Mouse (Mus musculus) kidney, postnatal 14 days (tissue): Measurements from ENCODE around the gene Pip5k1c.

Source experiments
- DNase-seq: peaks from one replicate; pipeline ENCODE4 v3.0.0; 2022; ENCODE audit warnings: mixed read lengths

The Pip5k1c gene

GRCm38 (mm10) chr10:81325781-81326180, 33.0 kb downstream of the Pip5k1c start:
- no peak for DNase-seq

GRCm38 (mm10) chr10:81326858-81327257, 34.1 kb downstream of the Pip5k1c start:
- peak; percentile 80 for DNase-seq

GRCm38 (mm10) chr10:81327959-81328358, 35.2 kb downstream of the Pip5k1c start:
- DNase-seq: peak; percentile 63

GRCm38 (mm10) chr10:81328386-81328785, 35.6 kb downstream of the Pip5k1c start, which contains the start of gene Tbxa2r:
Gene Tbxa2r, plus strand, starts transcription at chr10:81328731.
- DNase-seq: peak; percentile 76

GRCm38 (mm10) chr10:81329194-81329975, 36.6 kb downstream of the Pip5k1c start:
- DNase-seq: peak; percentile 64

- peak; percentile 61 for DNase-seq
These were observed 37.2 kb downstream of the Pip5k1c start for GRCm38 (mm10) chr10:81330007-81330406.

- no peak for DNase-seq
These were observed 39.5 kb downstream of the Pip5k1c start for GRCm38 (mm10) chr10:81332277-81332676.

- no peak for DNase-seq
These were observed 41.6 kb downstream of the Pip5k1c start for GRCm38 (mm10) chr10:81334324-81334723.

- no peak for DNase-seq
These were observed 42.9 kb downstream of the Pip5k1c start for GRCm38 (mm10) chr10:81335393-81336340.

GRCm38 (mm10) chr10:81336558-81336957, 43.8 kb downstream of the Pip5k1c start:
- DNase-seq: no peak

GRCm38 (mm10) chr10:81340551-81341332, 48.0 kb downstream of the Pip5k1c start:
- DNase-seq: no peak

- peak; percentile 81 for DNase-seq
These were observed 48.7 kb downstream of the Pip5k1c start for GRCm38 (mm10) chr10:81341333-81341949.

- DNase-seq: no peak
These were observed 50.1 kb downstream of the Pip5k1c start, which contains the start of gene Gipc3 for GRCm38 (mm10) chr10:81342686-81343505. Gene Gipc3, minus strand, starts transcription at chr10:81343266.

- no peak for DNase-seq
These were observed 51.8 kb downstream of the Pip5k1c start for GRCm38 (mm10) chr10:81344421-81345161.

- no peak for DNase-seq
These were observed 52.4 kb downstream of the Pip5k1c start for GRCm38 (mm10) chr10:81345162-81345534.

- DNase-seq: peak; percentile 88
These were observed 53.8 kb downstream of the Pip5k1c start for GRCm38 (mm10) chr10:81346453-81347067.

- DNase-seq: peak; percentile 74
These were observed 56.4 kb downstream of the Pip5k1c start for GRCm38 (mm10) chr10:81349146-81349545.

GRCm38 (mm10) chr10:81349961-81350350, 57.2 kb downstream of the Pip5k1c start:
- no peak for DNase-seq

GRCm38 (mm10) chr10:81350351-81351063, 57.7 kb downstream of the Pip5k1c start, which contains the start of gene Hmg20b:
Gene Hmg20b, minus strand, starts transcription at chr10:81350480.
- DNase-seq: peak; percentile 100
